Mouse (Mus musculus) ovary, adult 18-20 months (tissue): ENCODE measurements around the gene Csrnp3.

ENCODE experiments used
- DNase-seq: peaks from one replicate; pipeline ENCODE4 v3.0.0; 2022; ENCODE audit warnings: low spot score, mixed read lengths

Csrnp3 gene

DNA sequence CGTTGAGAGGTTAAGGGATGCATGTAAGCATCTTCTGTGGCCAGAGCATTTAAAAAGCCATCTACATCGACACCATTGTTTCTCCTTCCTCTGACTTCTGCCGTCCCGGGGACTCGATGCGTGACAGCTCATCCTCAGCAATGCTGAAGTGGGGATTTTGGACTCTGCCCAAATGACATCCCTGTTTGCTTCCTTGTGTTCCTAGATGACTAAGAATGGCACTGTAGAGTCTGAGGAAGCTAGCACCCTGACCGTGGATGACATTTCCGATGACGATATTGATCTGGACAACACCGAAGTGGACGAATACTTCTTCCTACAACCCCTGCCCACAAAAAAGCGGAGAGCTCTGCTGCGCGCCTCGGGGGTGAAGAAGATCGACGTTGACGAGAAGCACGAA, 173.7 kb downstream of the Csrnp3 start:
- no peak for DNase-seq

DNA sequence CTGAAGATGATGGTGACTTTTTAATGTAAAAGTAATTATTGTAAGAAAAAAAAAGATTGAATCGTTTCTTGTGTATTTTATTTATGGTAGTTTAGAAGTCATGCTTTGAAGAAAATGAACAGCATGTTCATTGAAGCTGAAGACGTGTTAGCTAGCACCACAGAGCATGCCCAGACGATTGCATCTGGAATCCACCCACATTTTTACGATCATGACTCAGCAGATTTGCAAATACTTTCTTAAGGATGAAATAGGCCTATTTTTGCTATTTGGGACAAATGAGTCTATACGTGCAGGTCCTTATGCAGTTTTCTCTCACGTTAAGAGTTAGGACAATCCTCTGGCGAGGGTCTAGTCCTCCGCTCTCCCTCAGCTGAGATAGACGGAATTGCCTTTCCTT, 177.9 kb downstream of the Csrnp3 start:
- DNase-seq = no peak

DNA sequence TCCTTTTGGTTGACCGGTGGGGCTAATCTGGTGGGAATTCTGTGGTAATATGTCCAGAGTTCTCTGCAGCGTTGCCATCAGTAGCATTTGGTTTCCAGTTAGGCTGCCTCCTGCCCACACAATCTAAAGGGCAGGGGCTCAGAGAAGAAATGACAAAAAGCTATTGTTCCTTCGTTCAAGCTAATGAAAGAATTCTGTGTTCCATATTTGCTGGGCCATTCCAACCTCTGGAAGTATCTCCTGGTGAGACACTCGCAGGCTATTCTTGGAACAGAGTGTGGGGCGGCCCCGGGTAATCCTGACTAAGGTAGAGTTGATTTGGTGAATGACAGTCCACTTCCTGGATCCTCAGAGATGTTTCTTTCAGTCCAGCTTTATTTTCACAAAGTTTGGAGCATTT, 179.3 kb downstream of the Csrnp3 start:
- no peak for DNase-seq

DNA sequence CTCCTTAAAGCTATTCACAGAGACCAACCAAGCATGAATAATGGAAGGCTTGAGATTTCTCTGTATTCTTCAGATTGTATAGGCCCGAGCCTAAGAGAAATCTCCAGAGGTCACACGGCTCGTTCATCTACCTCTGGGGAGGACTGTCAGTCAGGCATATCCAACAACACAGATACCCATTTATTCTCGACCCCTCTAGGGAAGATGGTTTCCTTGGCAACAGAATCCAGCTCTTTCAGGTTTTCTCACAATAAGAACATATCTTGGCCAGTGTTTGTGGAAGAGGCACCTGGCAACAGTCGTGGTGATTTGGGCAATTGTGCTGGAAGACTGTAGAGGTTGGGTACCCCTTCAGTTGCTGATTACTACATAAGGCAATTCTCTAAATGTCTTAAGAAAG, 183.2 kb downstream of the Csrnp3 start:
- no peak for DNase-seq

DNA sequence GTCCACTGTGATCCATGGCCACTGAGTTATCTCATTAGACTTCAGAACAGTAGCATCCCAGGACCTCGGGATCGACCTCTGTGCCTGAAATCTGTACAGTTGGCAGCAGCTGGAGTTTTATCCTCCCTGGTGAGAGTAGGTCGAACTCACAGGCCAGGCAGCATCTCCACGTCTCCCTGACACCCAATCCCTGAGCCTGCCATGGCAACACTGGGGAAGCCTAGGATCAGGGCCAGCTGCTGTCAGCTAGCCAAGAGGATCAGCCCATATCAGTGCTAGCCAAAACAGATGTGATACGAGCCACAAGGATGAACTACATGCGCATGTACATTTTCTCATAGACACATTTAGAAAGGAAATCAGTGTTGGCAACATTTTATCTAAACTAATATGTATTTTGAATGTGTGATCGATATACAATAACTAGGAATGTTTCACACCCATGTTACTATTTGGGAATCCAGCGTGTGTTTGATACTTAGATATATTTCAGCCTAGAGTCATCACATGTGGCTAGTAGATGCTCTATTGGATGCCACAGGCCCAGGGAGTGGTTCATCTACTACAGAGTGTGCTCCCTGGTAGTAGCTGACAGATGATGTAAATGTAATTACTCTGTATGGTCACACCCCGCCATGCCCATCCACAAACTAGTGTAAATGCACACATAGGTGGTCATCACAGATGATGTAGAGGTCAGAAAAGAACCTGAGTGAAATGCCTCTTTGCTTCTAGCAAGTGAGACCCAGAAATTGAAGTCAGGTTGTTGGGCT, 189.5 kb downstream of the Csrnp3 start:
- peak; percentile 74 for DNase-seq

DNA sequence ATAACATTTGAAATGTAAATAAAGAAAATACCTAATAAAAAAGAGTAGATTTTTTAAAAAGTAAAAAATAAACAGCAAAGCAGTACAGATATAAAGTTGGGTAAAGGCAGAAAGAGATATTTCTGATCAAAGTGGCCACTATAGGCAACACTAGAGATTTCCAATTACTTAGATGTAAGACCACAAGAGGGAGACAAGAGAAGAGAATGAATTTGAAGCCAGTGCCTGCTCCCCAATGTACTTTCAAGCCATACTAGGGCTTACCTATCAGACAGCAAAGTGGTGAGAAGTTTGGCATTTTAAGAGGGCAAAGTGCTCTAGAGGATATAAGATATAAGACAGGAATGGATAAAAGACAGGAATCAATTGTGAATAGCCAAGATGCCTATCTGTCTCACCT, 195.0 kb downstream of the Csrnp3 start:
- no peak for DNase-seq

DNA sequence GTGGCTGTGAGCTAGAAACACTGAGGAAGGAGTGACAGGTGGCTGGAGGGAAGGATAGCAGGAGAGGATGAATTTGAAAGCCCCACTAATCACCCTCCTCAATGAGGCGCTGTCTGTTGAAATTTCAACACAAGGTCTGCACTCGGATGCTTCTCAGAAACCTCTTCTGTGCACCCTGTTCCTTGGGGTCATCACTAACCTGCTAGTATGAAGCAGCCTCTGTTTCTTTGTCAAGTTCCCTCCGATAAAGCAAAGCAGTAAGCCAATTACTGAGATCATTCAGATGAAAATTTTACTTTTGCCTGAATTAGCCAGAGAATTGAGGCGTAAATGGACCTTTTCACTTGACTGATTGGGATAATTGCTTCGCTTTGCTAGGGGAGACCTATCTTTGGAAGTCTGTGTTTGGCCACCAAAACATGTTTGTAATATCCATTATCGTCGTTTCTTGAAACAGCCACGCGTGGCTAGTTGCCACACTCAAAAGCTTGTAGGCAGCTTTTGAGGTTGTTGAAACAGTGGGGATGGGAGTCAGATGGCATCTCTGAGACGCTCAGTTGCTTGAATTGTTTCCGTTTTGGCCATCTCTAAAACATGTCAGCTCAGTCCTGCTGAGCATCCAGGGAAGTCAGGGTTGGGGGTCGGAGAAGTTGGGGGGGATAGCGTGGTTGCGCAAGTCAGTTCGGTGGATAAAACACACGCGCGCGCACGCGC, 195.8 kb downstream of the Csrnp3 start:
- DNase-seq = no peak

DNA sequence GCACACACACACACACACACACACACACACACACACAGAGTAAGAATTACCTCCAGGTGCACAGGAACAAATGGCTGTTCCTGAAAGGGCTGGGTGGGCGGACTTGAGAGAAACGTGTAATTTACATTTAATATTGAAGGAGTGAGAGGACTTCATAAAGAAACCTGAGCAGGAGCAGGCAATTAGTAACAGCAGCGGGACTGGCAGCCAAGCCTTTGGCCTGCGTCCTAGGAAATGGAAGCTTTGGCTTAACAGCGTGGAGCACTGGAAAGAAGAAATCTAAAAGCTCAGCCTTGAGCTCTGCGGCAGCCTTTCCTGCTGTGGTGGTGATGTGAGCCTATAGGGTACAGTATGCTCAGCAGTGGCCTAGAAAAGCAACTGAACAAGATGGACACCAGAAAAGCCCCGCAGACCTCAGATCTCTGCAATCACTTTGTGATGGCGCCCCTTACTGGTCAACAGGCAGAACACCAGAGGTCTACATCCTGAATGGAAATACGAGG, 196.4 kb downstream of the Csrnp3 start:
- DNase-seq = no peak

DNA sequence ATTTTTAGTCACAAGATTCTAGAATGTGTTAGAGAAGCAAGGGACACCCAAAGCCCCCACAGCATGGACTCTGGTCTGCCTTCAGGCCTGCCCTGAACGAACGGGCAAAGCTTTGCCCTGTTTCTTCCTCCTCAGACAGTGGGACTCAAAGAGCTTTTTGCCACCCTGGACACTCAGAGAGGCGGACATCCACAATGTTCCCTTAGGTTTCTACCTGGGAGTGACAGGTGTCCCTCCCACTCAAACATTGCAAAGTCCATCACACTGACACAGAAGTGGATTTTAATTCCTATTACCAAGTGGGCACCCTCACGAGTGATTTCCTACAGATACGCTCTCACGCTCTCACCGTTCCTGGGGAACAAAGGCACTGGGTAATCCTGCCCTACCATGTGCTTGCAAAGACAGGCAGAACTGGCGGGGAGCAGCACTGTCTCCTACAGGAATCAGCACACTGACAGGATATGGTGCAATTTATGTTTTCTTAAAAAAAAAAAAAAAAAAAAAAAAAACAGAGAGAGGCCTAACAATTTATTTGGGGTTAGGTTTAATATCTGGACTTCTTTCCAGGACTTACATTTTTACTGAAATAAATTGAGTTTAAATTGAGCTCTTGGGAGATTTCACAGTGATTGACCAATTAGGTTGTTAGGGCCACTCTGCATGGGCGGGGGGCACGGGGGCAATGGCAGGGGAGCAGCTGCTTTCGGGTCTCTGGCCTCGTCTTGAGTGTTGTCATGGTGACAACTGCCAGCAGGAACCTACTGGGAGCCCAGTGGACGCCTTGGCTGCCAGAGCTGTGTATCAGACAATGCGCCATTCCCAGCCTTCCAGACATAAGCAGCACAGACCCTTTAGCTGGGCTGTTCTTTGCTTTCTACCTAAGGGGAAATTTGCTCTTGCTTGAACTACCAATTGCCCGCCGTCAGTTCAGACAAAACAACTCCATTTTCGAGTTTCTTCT, 198.2 kb downstream of the Csrnp3 start:
- DNase-seq = no peak

DNA sequence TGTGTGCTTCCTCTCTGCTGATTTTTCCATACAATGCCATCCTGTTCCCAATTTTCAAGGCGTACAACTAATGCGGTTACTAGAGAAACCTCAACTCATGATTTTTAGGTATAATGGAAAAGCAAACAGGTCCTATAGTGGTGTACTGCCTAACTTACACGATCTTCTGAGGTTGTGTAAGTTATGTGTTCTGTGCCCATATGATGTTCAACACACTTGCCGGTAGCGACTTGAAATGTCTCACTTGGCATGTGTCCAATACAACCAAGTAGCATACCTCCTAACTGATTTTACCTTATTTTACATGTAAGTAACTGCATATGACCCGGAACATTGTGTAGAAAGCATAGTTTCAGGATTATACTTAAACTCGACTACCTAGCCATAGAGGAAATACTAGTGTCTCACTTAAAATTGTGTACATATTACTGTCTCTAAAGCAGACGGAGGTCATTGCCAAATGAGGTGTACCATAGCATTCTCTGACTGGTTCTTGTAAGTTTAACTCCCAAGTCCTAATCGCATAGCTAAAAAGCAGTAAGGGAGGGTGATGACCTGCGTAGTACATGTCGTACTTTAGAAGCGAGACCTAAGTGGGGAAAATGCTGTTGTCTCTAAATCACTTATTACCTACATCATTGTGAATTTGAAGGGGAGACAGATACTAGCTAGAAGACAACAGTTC, 199.0 kb downstream of the Csrnp3 start:
- DNase-seq = no peak

DNA sequence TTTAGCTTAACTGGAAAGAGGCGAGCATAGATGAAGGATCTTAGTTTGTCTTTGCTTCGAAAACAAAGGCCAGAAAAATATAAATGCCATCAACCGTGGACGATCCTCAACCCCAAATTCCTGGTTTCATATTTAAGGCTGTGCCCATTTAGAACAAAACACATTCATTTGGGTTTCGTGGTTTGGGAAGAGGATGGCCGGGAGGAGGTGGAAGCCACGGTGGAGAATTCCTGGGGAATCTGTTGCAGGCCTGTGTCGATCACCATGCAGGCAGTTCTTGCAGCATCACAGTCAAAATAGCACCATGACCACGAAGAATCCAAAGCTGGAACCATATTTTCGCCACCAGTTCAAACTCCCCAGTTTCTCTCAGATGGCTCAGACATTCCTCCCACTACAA, 217.7 kb downstream of the Csrnp3 start:
- no peak for DNase-seq

DNA sequence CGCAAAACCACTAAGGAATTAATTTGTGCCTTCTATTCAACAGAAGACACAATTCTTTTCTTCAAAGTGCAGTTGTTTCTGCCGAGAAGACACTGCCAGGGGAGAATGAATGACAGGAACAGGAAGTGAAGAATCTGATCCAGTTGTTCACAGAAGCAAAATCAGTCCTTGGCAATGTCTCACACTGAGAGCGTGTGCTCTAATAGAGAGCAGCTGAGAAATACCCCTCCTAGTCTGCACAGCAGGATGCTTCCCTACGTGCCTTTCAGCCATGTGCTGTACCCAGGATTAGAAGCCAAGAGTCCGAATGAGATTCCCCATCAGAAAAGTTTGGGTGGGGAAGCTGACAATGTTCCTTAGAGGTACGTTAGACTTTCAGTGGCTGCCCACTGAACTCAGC, 223.9 kb downstream of the Csrnp3 start:
- no peak for DNase-seq

DNA sequence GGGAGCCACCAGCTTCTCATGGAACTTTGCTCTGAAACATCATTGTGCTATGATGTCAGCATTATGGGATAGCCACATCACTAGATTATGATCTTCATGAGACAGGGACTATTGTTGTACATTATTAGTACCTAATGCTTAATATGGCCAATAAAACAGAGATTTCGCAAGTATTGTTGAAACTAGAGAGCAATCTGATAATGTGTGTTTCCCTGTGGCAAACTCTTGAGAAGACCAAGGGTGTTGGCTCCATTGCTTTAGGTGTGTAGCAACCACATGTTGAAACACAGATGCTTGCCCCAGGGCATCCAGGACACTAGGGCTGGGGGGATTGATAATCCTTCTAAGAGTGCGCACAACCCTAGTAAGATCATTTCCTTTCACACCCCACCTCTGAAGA, 235.2 kb downstream of the Csrnp3 start:
- no peak for DNase-seq
